Mouse (Mus musculus): ENCODE results near the gene Cttnbp2. TPM values are rescaled to one million over a fixed set of nuclear protein-coding genes. Genes with fewer than 3 reads are reported as not detected.

Cttnbp2 gene
- polyA plus RNA-seq, 1 experiment from 2014 or later, result 1.1 TPM

GRCm38 (mm10) chr6:18335393-18335792 is 179.2 kb downstream of the Cttnbp2 start:
- H3K36me3 ChIP-seq (ENCODE audit: control insufficient read depth, insufficient read depth), result no peaks in the 10 kb centered on the region
- no peak overlapping the region for H3K4me2 ChIP-seq (ENCODE audit: low read depth, low read length)
- H3K9me3 ChIP-seq (replicated peaks; ENCODE audit: control insufficient read depth, low read length), result no peaks in the 10 kb centered on the region
- WGBS (ENCODE audit: insufficient replicate concordance), result 57% methylated on average over 3 of the region's 3 CpGs
- H3K4me3 ChIP-seq (ENCODE audit: low read depth, low read length), result no peak overlapping the region
- no peaks in the 10 kb centered on the region for H3K4me1 ChIP-seq (ENCODE audit: control insufficient read depth, low read depth, low read length)
- no peak overlapping the region for H3K27ac ChIP-seq (ENCODE audit: low read length)
- no peak for ATAC-seq (ENCODE audit: low read depth)
- no peak overlapping the region for H3K9ac ChIP-seq (ENCODE audit: low read depth, low read length)
- H3K27me3 ChIP-seq (ENCODE audit: control insufficient read depth, insufficient read depth, low read depth, low read length), result no peaks in the 10 kb centered on the region

- Histone ChIP-seq H3K9me3 (replicated peaks; ENCODE audit: control insufficient read depth, low read length) (no peaks in the 10 kb centered on the region), H3K4me3 (ENCODE audit: low read depth, low read length) (no peak overlapping the region), H3K36me3 (ENCODE audit: control insufficient read depth, insufficient read depth) (no peaks in the 10 kb centered on the region), H3K27me3 (ENCODE audit: control insufficient read depth, insufficient read depth, low read depth, low read length) (no peaks in the 10 kb centered on the region), H3K4me1 (ENCODE audit: control insufficient read depth, low read depth, low read length) (no peaks in the 10 kb centered on the region), H3K9ac (ENCODE audit: low read depth, low read length) (no peak overlapping the region), H3K4me2 (ENCODE audit: low read depth, low read length) (no peak overlapping the region), H3K27ac (ENCODE audit: low read length) (no peak overlapping the region)
- 47% methylated on average over 1 of the region's 1 CpGs for WGBS (ENCODE audit: insufficient replicate concordance)
- ATAC-seq (ENCODE audit: low read depth), result no peak
Measured at GRCm38 (mm10) chr6:18322950-18323349, 191.7 kb downstream of the Cttnbp2 start.

Small RNA genes within 50 kb of the gene (microRNA-seq; reads per million reads assigned to microRNA genes)
- gene Gm26233, result not detected
